Mouse (Mus musculus) heart, embryonic 15.5 days (tissue): ENCODE results near the gene Pgap3. TPM values are rescaled to one million over a fixed set of nuclear protein-coding genes. Genes with fewer than 3 reads are reported as not detected.
"Not testable (repeated sequence)": the region's sequence is repeated elsewhere in the genome, so short reads cannot be mapped to it uniquely, and the experiment has no call there.

Source experiments
- ATAC-seq: fragments of 200-750 bp; cut with Nextera tagmentation; replicated peaks from 2 replicates; pipeline ENCODE4 v1.8.0; 2017; ENCODE audit warnings: low read depth, moderate TSS enrichment; ENCODE audit not compliant: insufficient number of reproducible peaks, insufficient read depth, low FRiP score
- H3K27ac ChIP-seq: fragments of 300-500 bp; sonication (generic); 2 replicates; pipeline ENCODE4 v1.5.1; 2015; ENCODE audit warnings: mild to moderate bottlenecking, inconsistent platforms
- H3K27me3 ChIP-seq: fragments of 300-500 bp; sonication (generic); 2 replicates; pipeline ENCODE4 v1.6.1; 2015; ENCODE audit warnings: inconsistent platforms
- H3K36me3 ChIP-seq: fragments of 300-500 bp; sonication (generic); 2 replicates; pipeline ENCODE4 v1.6.1; 2015; ENCODE audit warnings: mild to moderate bottlenecking, inconsistent platforms
- H3K4me1 ChIP-seq: fragments of 300-500 bp; sonication (generic); replicated peaks from 2 replicates; pipeline ENCODE4 v1.6.1; 2015; ENCODE audit warnings: inconsistent platforms
- H3K4me2 ChIP-seq: fragments of 300-500 bp; sonication (generic); 2 replicates; pipeline ENCODE4 v1.6.1; 2015; ENCODE audit warnings: inconsistent platforms, mild to moderate bottlenecking, moderate library complexity
- H3K4me3 ChIP-seq: fragments of 300-500 bp; sonication (generic); 2 replicates; pipeline ENCODE4 v1.5.1; 2015; ENCODE audit warnings: mild to moderate bottlenecking, inconsistent platforms
- H3K9ac ChIP-seq: fragments of 300-500 bp; sonication (generic); 2 replicates; pipeline ENCODE4 v1.6.1; 2015; ENCODE audit warnings: mild to moderate bottlenecking, inconsistent platforms
- H3K9me3 ChIP-seq: fragments of 300-500 bp; sonication (generic); replicated peaks from 2 replicates; pipeline ENCODE4 v1.6.1; 2016; ENCODE audit warnings: inconsistent platforms
- WGBS: fragments of 180-500 bp; shearing (Covaris S2); methylation state at CpG from one replicate; pipeline ENCODE4 v1.1.7; 2015; ENCODE audit warnings: mixed read lengths; 5-methylcytosine and 5-hydroxymethylcytosine counted together
- polyA plus RNA-seq: library from polyadenylated mRNA; unstranded; fragments of >200 nt; fragmentation: Nextera tagmentation; extraction: Ambion mirVana; gene quantifications from 2 replicates; pipeline ENCODE4 v1.2.1, GENCODE M21; 2015

The Pgap3 gene
- polyA plus RNA-seq, 1 experiment from 2014 or later: 17.0 TPM

DNA sequence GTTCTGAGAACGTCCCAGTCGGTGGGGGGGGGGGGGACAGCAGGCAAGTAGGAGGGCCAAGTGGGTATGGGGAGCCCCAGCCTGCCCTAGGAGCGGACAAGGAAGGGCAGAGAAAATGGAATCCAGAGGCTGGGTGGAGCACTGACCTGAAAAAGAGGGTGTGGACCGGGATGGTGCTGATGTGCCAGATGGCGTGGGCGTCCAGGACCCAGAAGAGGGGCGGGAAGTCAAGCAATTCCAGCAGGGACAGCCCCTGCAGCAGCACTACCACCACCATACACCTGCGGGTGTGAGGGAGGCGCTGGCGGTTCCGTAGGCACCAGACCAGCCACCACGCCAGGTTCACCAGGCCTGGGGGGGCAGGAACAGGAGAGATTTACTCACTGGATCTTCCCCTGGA lies 10.1 kb downstream of the Pgap3 start:
- H3K4me1 ChIP-seq: peaks cover 87% of the 10 kb centered on the region
- no peak overlapping the region for H3K27ac ChIP-seq
- H3K9me3 ChIP-seq: no peaks in the 10 kb centered on the region
- H3K36me3 ChIP-seq: no peaks in the 10 kb centered on the region
- H3K9ac ChIP-seq: no peak overlapping the region
- H3K27me3 ChIP-seq: peaks cover 18% of the 10 kb centered on the region
- no peak overlapping the region for H3K4me2 ChIP-seq
- ATAC-seq: no peak
- no peak overlapping the region for H3K4me3 ChIP-seq
- WGBS: 79% methylated on average over 12 of the region's 12 CpGs

DNA sequence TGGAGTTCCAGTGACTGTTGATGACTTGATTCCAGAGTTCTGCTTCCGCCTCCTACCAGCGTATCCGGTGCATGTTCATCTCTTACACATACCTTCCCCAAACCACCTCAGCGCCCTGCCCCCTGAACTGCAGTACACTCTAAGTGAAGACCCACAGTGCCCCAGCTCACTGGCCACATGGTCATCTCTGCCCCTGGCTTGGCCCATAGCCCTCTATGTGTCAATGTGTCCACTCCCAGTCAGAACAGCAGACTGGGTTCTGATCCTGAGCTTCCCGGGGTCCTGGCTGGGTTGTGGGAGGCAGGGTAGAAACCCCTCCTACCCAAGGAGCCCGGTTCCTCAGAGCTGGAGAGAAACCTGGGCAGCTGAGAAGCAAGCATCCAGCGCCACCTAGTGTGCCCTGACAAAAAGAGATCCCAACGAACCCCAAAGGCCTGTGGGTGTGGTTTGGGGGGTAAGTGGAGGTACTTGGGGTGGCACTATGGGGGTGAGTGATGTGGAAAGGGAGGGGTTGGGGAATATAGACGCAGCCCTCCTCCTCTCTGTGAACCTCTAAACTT lies 11.0 kb downstream of the Pgap3 start:
- 22% methylated on average over 9 of the region's 9 CpGs for WGBS
- no peak overlapping the region for H3K9ac ChIP-seq
- no peak overlapping the region for H3K4me2 ChIP-seq
- no peak for ATAC-seq
- no peaks in the 10 kb centered on the region for H3K36me3 ChIP-seq
- peaks cover 18% of the 10 kb centered on the region for H3K27me3 ChIP-seq
- H3K27ac ChIP-seq: no peak overlapping the region
- no peak overlapping the region for H3K4me3 ChIP-seq
- peaks cover 87% of the 10 kb centered on the region for H3K4me1 ChIP-seq
- H3K9me3 ChIP-seq: no peaks in the 10 kb centered on the region

DNA sequence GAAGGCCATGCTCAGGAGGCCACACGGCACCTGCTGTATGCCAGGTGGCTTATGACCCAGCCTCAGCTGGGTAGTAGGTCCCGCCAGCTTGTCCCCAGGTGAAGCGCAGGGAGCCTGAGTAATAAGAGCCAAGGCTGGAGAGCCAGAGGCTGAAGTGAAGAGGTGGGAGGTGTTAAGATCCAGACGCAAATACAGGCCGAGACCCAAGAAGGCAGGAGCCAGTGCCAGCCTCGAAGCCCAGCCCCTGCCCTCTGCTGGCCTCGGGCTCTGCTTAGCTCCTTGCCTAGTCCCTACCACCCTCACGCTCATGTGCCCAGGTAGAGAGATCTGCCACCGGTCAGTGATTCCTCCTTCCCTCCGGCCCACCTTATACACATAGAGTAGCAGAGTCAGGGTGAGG lies 12.0 kb downstream of the Pgap3 start:
- ATAC-seq: no peak
- Histone ChIP-seq H3K27ac (no peak overlapping the region), H3K36me3 (no peaks in the 10 kb centered on the region), H3K9ac (no peak overlapping the region), H3K4me1 (peaks cover 86% of the 10 kb centered on the region), H3K4me3 (no peak overlapping the region), H3K9me3 (no peaks in the 10 kb centered on the region), H3K4me2 (no peak overlapping the region), H3K27me3 (peaks cover 18% of the 10 kb centered on the region)
- WGBS: 70% methylated on average over 10 of the region's 10 CpGs

DNA sequence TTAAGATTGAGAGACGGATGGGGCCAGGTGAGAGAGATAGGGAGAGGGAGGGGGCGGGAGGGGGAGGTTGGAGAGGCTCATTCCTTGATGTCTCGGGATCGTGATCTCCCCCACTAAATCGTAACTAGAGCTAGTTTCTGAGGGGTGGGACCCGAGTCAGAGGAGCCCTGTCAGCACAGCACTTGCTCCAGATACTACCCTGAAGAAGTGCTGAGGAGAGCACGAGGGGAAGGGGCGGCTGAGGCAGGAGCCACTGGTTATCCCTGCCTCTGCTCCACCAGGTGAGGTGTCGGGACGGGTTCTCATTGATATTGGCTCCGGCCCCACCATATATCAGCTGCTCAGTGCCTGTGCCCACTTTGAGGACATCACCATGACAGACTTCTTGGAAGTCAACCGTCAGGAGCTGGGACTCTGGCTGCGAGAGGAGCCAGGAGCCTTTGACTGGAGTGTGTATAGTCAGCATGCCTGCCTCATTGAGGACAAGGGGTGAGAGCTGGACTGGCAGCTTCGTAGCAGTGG lies 13.2 kb downstream of the Pgap3 start:
- no peak overlapping the region for H3K27ac ChIP-seq
- H3K4me3 ChIP-seq: no peak overlapping the region
- H3K4me2 ChIP-seq: no peak overlapping the region
- H3K36me3 ChIP-seq: no peaks in the 10 kb centered on the region
- ATAC-seq: no peak
- no peaks in the 10 kb centered on the region for H3K9me3 ChIP-seq
- WGBS: 51% methylated on average over 14 of the region's 14 CpGs
- H3K4me1 ChIP-seq: peaks cover 79% of the 10 kb centered on the region
- H3K9ac ChIP-seq: no peak overlapping the region
- H3K27me3 ChIP-seq: peaks cover 18% of the 10 kb centered on the region

DNA sequence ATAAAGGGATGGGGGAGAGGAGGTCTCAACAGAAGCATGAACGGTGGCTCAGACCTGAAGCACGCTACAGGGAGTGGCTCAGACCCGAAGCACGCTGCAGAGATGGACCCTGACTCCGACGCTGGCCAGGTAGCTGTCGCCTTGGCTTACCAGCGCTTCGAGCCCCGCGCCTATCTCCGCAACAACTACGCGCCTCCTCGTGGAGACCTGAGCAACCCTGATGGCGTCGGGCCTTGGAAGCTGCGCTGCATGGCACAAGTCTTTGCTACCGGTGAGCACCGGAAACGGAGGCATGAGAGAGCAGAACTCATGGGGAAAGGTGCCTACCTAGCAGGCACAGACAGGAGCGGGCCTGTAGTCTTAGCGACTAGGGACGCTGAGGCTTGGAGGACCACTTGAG lies 13.7 kb downstream of the Pgap3 start:
- Histone ChIP-seq H3K4me3 (no peak overlapping the region), H3K4me1 (peaks cover 77% of the 10 kb centered on the region), H3K27me3 (peaks cover 18% of the 10 kb centered on the region), H3K9me3 (no peaks in the 10 kb centered on the region), H3K4me2 (peak overlapping the region; percentile 16; the same call in 1 of the 2 replicates), H3K27ac (no peak overlapping the region), H3K36me3 (no peaks in the 10 kb centered on the region), H3K9ac (no peak overlapping the region)
- ATAC-seq: no peak
- WGBS: 17% methylated on average over 24 of the region's 24 CpGs

DNA sequence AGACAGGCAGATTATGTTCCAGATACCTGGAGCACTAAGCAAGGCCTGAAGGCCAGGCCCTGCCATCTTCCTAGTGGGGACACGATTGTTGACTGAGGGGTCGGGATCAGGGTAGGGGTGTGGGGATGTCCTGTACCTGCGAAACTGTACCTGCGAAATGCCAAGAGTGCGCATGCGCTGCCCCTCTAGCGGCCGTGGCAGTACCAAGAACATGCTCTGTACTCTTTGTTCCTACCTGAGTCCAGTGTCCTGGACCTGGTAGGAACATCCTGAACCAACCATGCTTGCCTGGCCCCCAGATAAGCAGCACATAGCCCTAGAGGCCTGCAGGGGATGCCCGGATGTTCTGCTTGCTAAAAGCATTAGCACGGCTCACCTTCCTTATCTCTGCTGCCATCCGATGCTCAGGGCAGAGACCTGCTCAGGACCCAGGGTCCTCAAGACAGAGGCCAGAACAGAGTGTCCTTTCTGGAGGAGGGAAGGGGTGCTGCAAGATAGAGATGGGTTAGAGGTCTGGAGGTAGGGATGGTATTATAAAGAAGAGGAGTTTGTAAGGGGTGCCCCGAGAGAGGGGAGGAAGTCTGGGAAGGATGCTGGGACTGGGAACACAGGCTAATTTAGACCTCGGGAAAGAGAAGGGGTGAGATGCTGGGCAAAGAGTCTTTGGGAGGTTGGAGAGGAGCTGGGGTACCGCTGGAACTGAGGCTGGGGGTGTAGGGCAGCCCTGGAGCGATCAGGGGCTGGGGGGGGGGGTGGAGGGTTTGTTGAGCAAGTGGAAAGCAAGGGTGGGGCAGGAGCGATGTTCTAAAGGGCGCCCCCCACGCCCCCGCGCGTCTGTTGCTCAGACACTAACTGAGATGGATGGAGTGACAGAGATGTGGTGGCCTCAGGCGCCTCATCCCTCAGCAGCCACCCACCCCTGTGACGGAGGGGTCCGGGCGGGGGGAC lies 14.4 kb downstream of the Pgap3 start, which contains the start of gene Pnmt:
TSS of gene Pnmt (plus strand) at position 813 of the 948 bp plus-strand sequence.
- H3K4me1 ChIP-seq: peaks cover 72% of the 10 kb centered on the region
- H3K27me3 ChIP-seq: peaks cover 18% of the 10 kb centered on the region
- ATAC-seq: no peak
- no peaks in the 10 kb centered on the region for H3K9me3 ChIP-seq
- peak within 1 kb of the TSS; percentile 53; the same call in 1 of the 2 replicates for H3K4me3 ChIP-seq
- no peaks in the 10 kb centered on the region for H3K36me3 ChIP-seq
- H3K9ac ChIP-seq: peak within 1 kb of the TSS; percentile 67
- peak within 1 kb of the TSS; percentile 70 for H3K4me2 ChIP-seq
- H3K27ac ChIP-seq: peak within 1 kb of the TSS; percentile 90; the same call in 1 of the 2 replicates
- WGBS: 46% methylated on average over 25 of the region's 25 CpGs

DNA sequence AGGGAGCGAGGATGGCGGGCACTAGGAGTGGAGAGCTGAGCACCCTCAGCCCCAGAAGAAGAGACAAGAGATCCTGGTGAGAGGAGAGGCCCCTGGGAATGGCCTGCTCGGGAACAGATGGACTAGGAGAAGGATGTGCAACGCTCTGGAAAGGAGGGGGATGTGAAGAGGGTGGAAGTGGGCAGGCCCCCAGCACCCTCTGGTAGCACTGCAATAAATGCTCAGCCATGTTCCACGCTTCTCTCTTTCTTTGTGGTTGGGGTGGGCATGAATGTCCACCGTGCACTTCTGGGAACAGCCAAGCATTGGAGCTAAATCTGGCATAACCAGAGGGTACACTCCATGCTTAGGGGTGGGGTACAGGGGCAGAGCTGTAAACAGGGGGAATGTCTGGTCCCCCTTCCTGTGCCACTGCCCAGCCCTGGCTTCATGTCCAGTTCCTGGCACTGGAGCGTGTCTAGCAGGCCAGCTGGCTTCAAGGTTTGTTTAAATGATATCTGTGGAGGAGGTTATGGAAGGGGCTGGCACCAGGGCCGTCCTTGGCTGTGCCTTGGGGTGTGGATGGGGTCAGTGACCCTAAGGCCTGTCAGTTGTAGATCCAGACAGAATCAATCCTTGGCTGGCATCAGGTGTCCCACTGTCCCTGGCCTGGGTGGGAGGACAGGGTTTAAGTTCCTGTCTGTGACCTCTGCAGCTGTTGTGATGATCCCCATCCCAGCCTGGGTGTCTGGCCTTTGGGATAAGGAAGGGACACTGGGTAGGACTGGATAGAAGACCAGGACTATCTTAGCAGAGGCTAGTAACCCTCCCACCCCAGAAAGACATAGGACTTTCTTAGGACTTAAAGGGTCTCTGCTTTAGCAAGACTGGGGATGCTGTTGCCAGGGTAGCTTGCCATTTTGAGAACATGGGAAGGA lies 15.3 kb downstream of the Pgap3 start:
- peaks cover 77% of the 10 kb centered on the region for H3K4me1 ChIP-seq
- peaks cover 12% of the 10 kb centered on the region for H3K27me3 ChIP-seq
- H3K36me3 ChIP-seq: 0 out of 2 replicates have a peak, but pooled peaks cover 3% of the 10 kb centered on the region
- peak overlapping the region; percentile 90 for H3K27ac ChIP-seq
- H3K4me2 ChIP-seq: peak overlapping the region; percentile 70
- peak overlapping the region; percentile 67 for H3K9ac ChIP-seq
- H3K4me3 ChIP-seq: peak overlapping the region; percentile 53
- no peak for ATAC-seq
- WGBS: 54% methylated on average over 8 of the region's 8 CpGs
- no peaks in the 10 kb centered on the region for H3K9me3 ChIP-seq

DNA sequence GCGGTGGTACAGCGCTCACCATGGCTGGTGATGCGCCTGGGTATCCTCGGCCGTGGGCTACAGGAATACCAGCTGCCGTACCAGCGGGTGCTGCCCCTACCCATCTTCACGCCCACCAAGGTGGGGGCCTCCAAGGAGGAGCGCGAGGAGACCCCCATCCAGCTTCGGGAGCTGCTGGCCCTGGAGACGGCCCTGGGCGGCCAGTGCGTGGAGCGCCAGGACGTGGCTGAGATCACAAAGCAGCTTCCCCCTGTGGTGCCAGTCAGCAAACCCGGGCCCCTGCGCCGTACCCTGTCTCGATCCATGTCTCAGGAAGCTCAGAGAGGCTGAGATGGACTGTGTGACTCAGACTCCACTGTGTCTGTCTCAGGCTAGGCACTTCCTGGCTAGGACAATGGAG lies 16.1 kb downstream of the Pgap3 start:
- ATAC-seq: no peak
- peaks cover 78% of the 10 kb centered on the region for H3K4me1 ChIP-seq
- H3K9me3 ChIP-seq: no peaks in the 10 kb centered on the region
- peaks cover 10% of the 10 kb centered on the region for H3K27me3 ChIP-seq
- peaks cover 3% of the 10 kb centered on the region; the same call in 1 of the 2 replicates for H3K36me3 ChIP-seq
- 50% methylated on average over 20 of the region's 20 CpGs for WGBS
- peak overlapping the region; percentile 70 for H3K4me2 ChIP-seq
- H3K9ac ChIP-seq: peak overlapping the region; percentile 67
- peak overlapping the region; percentile 53 for H3K4me3 ChIP-seq
- peak overlapping the region; percentile 90 for H3K27ac ChIP-seq

DNA sequence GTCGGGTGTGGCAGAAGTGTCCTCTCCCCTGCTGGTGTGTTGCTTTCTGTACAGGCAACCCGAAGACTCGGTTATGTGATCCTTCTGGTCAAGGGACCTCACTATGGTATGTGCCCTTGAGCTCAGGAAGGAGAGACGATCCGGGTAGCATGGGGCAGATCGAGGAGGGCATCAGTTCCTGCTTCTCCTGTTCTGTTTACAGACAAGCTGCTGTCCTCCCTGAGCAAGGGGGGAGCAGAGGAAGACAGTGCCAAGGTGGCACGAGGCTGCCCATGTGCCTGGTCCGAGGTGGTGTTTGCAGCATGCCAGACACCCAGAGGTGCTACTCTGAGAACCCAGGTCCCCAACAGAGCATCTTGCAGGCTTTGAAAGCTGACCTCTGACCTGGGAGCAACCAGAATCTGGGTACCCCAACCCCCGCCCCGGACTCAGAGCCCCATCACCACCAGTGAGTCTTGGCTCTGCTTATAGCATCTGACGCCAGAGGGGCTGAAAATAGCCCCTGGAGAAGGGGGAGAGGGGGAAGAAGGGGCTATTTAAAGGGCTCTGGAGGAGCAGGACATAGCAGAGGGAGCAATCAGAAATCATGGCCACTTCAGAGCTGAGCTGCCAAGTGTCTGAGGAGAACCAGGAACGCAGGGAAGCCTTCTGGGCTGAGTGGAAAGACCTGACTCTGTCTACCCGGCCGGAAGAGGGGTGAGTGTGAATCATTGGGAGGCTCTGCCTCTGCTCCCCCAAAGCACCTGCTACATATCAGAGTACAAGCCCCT lies 16.8 kb downstream of the Pgap3 start, which contains the start of gene Tcap:
TSS of gene Tcap (plus strand) at position 551 of the 770 bp plus-strand sequence.
- H3K9me3 ChIP-seq: no peaks in the 10 kb centered on the region
- peak; percentile 78 for ATAC-seq
- peak within 1 kb of the TSS; percentile 70 for H3K4me2 ChIP-seq
- H3K9ac ChIP-seq: peak within 1 kb of the TSS; percentile 67
- peaks cover 78% of the 10 kb centered on the region for H3K4me1 ChIP-seq
- H3K27me3 ChIP-seq: peaks cover 10% of the 10 kb centered on the region
- H3K4me3 ChIP-seq: peak within 1 kb of the TSS; percentile 53
- H3K27ac ChIP-seq: peak within 1 kb of the TSS; percentile 90
- peaks cover 11% of the 10 kb centered on the region; the same call in 1 of the 2 replicates for H3K36me3 ChIP-seq
- 32% methylated on average over 14 of the region's 14 CpGs for WGBS

DNA sequence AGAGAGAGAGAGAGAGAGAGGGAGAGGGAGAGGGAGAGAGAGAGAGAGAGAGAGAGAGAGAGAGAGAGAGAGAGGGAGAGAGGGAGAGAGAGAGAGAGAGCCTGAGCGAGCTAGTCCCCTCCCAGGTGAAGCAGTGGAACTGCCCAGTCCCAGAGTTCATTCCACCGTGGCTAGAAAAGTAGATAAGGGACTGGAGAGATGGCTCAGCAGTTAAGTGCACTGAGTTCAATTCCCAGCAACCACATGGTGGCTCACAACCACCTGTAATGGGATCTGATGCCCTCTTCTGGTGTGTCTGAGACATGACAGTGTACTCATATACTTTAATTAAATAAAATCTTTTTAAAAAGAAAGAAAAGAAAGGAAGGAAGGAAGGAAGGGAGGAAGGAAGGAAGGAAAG lies 17.9 kb downstream of the Pgap3 start:
- H3K4me2 ChIP-seq, H3K9ac ChIP-seq, ATAC-seq, H3K27me3 ChIP-seq, H3K9me3 ChIP-seq, H3K27ac ChIP-seq, H3K4me3 ChIP-seq: not testable (repeated sequence)
- Histone ChIP-seq H3K36me3 (peaks cover 18% of the 10 kb centered on the region; the same call in 1 of the 2 replicates), H3K4me1 (peaks cover 78% of the 10 kb centered on the region)
- WGBS: 21% methylated on average over 2 of the region's 2 CpGs
